Mouse (Mus musculus): ENCODE measurements around the gene Umodl1. TPM values are rescaled to one million over a fixed set of nuclear protein-coding genes. Genes with fewer than 3 reads are reported as not detected.

Gene Umodl1
- polyA plus RNA-seq (2015; fragmentation: Nextera tagmentation; extraction: Ambion mirVana): 0.44 and 0.74 TPM in 2 replicates

DNA sequence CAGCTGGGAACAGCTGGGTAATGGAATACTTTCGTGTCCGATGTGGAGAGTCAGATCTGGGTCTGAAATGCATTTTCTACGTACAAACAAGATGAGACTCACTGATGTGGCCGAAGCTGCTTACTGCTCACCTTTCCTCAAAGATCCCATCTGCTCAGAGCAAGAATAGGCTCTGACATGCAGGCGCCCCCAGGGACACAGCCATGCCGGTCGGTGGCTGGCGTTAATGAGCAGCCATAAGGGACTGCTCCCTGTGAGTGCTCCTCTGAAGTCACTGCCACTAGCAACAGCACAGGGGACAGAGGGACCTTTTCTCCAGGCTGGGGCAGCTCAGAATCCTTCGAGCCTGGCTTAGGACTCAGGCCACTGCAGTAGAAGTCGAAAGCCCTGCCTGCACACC, at the start of gene Umodl1:
TSS of gene Umodl1 (plus strand) at position 301 of the 400 bp plus-strand sequence.
- Histone ChIP-seq H3K4me1 (replicated peaks; ENCODE audit: control insufficient read depth, insufficient read depth, low read length) (no peaks in the 10 kb centered on the region), H3K9me3 (ENCODE audit: control insufficient read depth, low read length) (no peaks in the 10 kb centered on the region), H3K4me3 (ENCODE audit: low read length) (no peak within 1 kb of the TSS), H3K4me2 (ENCODE audit: low read depth, low read length) (no peak within 1 kb of the TSS), H3K36me3 (ENCODE audit: control insufficient read depth, insufficient read depth, low read length) (no peaks in the 10 kb centered on the region), H3K27me3 (ENCODE audit: control insufficient read depth, insufficient read depth, low read depth, low read length) (no peaks in the 10 kb centered on the region), H3K27ac (ENCODE audit: low read length) (no peak within 1 kb of the TSS), H3K9ac (ENCODE audit: low read length) (no peak within 1 kb of the TSS)
- ATAC-seq (ENCODE audit: low read depth): no peak
- WGBS: 45% methylated on average over 10 of the region's 10 CpGs

DNA sequence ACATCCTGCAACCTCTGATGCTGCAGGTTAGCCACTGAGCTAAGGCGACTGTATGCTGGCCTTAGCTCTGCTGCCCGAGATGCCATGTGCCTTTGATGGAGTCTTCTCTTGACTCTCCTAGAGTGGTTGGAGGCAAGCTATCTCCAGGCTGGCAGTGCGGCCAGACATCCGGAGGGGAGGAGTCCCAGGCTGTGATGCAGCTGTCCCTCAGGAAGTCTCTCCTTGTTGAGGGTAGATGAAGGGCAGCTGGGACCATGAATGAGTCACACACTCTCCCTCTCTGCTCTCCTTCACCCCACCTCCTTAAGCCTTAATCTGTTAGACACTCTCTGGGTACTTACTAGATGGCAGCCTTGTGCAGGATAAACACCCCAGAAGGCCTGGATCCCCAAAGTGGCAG, 46.9 kb upstream of the Umodl1 start:
- Histone ChIP-seq H3K27me3 (ENCODE audit: control insufficient read depth, insufficient read depth, low read depth, low read length) (peaks cover 2% of the 10 kb centered on the region; the same call in 1 of the 2 replicates), H3K4me1 (replicated peaks; ENCODE audit: control insufficient read depth, insufficient read depth, low read length) (no peaks in the 10 kb centered on the region), H3K27ac (ENCODE audit: low read length) (no peak overlapping the region), H3K9ac (ENCODE audit: low read length) (no peak overlapping the region), H3K36me3 (ENCODE audit: control insufficient read depth, insufficient read depth, low read length) (no peaks in the 10 kb centered on the region), H3K4me2 (ENCODE audit: low read depth, low read length) (no peak overlapping the region), H3K9me3 (ENCODE audit: control insufficient read depth, low read length) (no peaks in the 10 kb centered on the region), H3K4me3 (ENCODE audit: low read length) (no peak overlapping the region)
- WGBS: 50% methylated on average over 4 of the region's 4 CpGs
- peak; percentile 34; the same call in 1 of the 2 replicates for ATAC-seq (ENCODE audit: low read depth)

DNA sequence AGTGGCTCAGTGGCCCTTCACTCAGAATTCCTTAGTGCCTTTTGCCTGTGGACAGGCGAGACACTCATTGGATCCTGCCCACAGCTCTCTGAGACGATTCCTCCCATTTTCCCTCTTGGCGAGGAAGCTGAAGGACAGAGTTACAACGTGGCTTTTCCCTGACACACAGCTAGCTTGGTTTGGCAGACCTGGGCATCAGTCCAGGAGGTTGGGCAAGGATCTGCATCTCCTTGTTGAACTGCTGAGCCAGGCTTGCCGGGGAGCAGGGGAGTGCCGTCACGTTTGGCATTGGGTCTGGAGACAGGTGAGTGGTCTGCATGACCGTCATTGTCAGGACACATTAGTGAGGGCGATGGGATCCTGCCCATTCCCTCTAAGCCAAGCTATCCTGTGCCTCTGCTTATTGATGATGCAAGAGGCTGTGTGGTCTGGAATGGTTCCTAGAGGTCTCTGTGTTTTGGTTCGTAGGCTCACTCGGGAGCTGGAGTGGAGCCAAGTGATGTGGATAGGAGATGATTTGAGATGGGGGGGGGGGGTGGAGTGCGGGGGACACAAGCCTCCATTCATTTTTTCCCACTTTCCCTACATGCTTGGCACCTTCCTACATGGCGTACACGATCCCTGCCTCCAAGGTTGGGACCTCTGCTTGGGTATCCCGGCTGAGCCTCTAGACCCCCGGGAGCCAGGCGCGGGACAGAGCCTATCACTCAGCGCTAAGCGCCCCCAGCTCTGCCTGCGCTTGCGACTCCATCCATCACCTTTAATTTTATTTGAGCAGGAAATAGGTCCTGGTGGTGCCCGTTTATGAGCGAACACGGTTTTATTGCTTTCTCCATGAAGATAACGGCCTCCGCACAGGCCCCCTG, 43.3 kb upstream of the Umodl1 start:
- H3K27me3 ChIP-seq (ENCODE audit: control insufficient read depth, insufficient read depth, low read depth, low read length): no peaks in the 10 kb centered on the region
- H3K27ac ChIP-seq (ENCODE audit: low read length): no peak overlapping the region
- H3K4me3 ChIP-seq (ENCODE audit: low read length): no peak overlapping the region
- H3K36me3 ChIP-seq (ENCODE audit: control insufficient read depth, insufficient read depth, low read length): no peaks in the 10 kb centered on the region
- no peak for ATAC-seq (ENCODE audit: low read depth)
- H3K4me2 ChIP-seq (ENCODE audit: low read depth, low read length): no peak overlapping the region
- H3K9me3 ChIP-seq (ENCODE audit: control insufficient read depth, low read length): no peaks in the 10 kb centered on the region
- no peak overlapping the region for H3K9ac ChIP-seq (ENCODE audit: low read length)
- no peaks in the 10 kb centered on the region for H3K4me1 ChIP-seq (replicated peaks; ENCODE audit: control insufficient read depth, insufficient read depth, low read length)
- WGBS: 62% methylated on average over 27 of the region's 27 CpGs

DNA sequence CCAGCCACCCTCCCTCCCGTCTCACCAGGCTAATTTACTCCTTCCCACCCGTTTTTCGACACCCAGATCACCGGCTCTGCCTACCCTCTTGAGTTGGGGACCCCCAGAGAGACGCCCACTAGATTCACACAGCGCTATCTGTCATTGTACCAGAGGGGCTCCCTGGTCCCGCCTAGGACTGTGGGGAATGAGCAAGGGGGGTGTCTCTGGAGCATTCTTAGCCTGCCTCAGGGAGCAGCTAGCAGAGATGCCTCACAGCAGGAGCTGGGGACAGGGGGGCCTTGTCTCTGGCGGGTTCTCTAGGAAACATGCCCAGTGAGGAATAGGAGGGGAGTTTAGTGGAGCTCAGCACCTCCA, 42.7 kb upstream of the Umodl1 start:
- H3K4me2 ChIP-seq (ENCODE audit: low read depth, low read length): no peak overlapping the region
- H3K9me3 ChIP-seq (ENCODE audit: control insufficient read depth, low read length): no peaks in the 10 kb centered on the region
- ATAC-seq (ENCODE audit: low read depth): no peak
- no peaks in the 10 kb centered on the region for H3K27me3 ChIP-seq (ENCODE audit: control insufficient read depth, insufficient read depth, low read depth, low read length)
- no peak overlapping the region for H3K27ac ChIP-seq (ENCODE audit: low read length)
- H3K4me1 ChIP-seq (replicated peaks; ENCODE audit: control insufficient read depth, insufficient read depth, low read length): no peaks in the 10 kb centered on the region
- 39% methylated on average over 8 of the region's 8 CpGs for WGBS
- no peaks in the 10 kb centered on the region for H3K36me3 ChIP-seq (ENCODE audit: control insufficient read depth, insufficient read depth, low read length)
- no peak overlapping the region for H3K4me3 ChIP-seq (ENCODE audit: low read length)
- no peak overlapping the region for H3K9ac ChIP-seq (ENCODE audit: low read length)

DNA sequence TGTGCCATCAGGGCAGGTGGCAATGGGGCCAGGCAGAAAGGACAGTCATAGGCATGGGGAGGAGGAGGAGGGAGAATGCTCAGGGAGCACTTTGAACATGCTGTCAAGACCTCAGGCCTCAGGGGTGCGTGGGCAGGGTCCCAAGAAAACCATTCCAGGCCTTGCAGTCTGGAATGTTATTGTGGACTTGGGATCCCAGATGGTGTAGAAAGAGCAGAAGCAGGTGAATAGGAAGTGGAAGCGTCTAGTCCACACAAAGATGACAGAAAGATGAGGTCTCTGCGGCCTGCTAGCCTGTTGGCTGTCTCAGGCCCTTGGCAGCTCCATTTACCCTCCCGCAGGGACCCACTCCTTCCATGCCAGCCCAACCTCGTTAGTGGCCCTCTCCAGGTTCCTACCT, 41.9 kb upstream of the Umodl1 start:
- ATAC-seq (ENCODE audit: low read depth): no peak
- WGBS: 65% methylated on average over 5 of the region's 5 CpGs

DNA sequence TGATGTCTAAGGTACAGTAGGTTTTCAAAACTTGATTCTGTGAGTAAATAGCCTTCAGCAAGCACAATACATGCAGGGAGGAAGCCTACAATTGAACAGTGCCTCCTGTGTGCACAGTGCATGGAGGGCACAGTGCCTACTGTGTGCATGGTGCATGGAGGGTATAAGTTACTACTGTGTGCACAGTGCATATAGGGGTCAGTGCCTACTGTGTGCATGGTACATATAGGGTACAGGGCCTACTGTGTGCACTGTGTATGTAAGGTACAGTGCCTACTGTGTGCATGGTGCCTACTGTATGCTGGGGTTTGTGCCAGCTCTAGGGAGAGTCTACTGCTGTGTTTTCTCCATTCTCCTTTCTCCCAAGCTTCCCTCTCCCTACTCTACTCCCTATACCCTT, 40.2 kb upstream of the Umodl1 start:
- no peak overlapping the region for H3K27ac ChIP-seq (ENCODE audit: low read length)
- no peak overlapping the region for H3K4me3 ChIP-seq (ENCODE audit: low read length)
- no peaks in the 10 kb centered on the region for H3K4me1 ChIP-seq (replicated peaks; ENCODE audit: control insufficient read depth, insufficient read depth, low read length)
- no peaks in the 10 kb centered on the region for H3K9me3 ChIP-seq (ENCODE audit: control insufficient read depth, low read length)
- ATAC-seq (ENCODE audit: low read depth): no peak
- no peak overlapping the region for H3K4me2 ChIP-seq (ENCODE audit: low read depth, low read length)
- no peak overlapping the region for H3K9ac ChIP-seq (ENCODE audit: low read length)
- H3K36me3 ChIP-seq (ENCODE audit: control insufficient read depth, insufficient read depth, low read length): no peaks in the 10 kb centered on the region
- no peaks in the 10 kb centered on the region for H3K27me3 ChIP-seq (ENCODE audit: control insufficient read depth, insufficient read depth, low read depth, low read length)

More for the DNA sequence above, 41.9 kb upstream of the Umodl1 start:
- Histone ChIP-seq H3K27me3 (ENCODE audit: control insufficient read depth, insufficient read depth, low read depth, low read length) (no peaks in the 10 kb centered on the region), H3K4me1 (replicated peaks; ENCODE audit: control insufficient read depth, insufficient read depth, low read length) (no peaks in the 10 kb centered on the region), H3K4me2 (ENCODE audit: low read depth, low read length) (no peak overlapping the region), H3K36me3 (ENCODE audit: control insufficient read depth, insufficient read depth, low read length) (no peaks in the 10 kb centered on the region), H3K4me3 (ENCODE audit: low read length) (no peak overlapping the region), H3K9me3 (ENCODE audit: control insufficient read depth, low read length) (no peaks in the 10 kb centered on the region), H3K27ac (ENCODE audit: low read length) (no peak overlapping the region), H3K9ac (ENCODE audit: low read length) (no peak overlapping the region)

DNA sequence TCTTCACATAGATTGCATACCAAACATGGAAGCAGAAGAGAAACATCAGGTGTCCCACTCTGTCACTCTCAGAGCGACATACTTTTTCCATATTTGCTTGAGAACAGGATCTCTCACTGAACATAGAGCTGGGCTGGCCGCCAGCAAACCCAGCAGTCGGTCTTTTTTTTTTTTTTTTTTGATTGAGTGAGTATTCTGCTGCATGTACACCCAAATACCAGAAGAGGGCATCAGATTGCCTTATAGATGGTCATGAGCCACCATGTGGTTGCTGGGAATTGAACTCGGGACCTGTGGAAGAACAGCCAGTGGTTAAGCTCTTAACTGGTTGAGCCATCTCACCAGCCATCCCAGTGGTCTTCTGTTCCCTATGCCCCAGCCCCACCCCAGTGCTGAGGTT, 30.9 kb upstream of the Umodl1 start:
- no peak overlapping the region for H3K9ac ChIP-seq (ENCODE audit: low read length)
- H3K4me3 ChIP-seq (ENCODE audit: low read length): no peak overlapping the region
- ATAC-seq (ENCODE audit: low read depth): no peak
- WGBS: 36% methylated on average over 4 of the region's 4 CpGs
- no peaks in the 10 kb centered on the region for H3K4me1 ChIP-seq (replicated peaks; ENCODE audit: control insufficient read depth, insufficient read depth, low read length)
- H3K9me3 ChIP-seq (ENCODE audit: control insufficient read depth, low read length): no peaks in the 10 kb centered on the region
- no peaks in the 10 kb centered on the region for H3K27me3 ChIP-seq (ENCODE audit: control insufficient read depth, insufficient read depth, low read depth, low read length)
- H3K27ac ChIP-seq (ENCODE audit: low read length): no peak overlapping the region
- no peaks in the 10 kb centered on the region for H3K36me3 ChIP-seq (ENCODE audit: control insufficient read depth, insufficient read depth, low read length)
- H3K4me2 ChIP-seq (ENCODE audit: low read depth, low read length): no peak overlapping the region

DNA sequence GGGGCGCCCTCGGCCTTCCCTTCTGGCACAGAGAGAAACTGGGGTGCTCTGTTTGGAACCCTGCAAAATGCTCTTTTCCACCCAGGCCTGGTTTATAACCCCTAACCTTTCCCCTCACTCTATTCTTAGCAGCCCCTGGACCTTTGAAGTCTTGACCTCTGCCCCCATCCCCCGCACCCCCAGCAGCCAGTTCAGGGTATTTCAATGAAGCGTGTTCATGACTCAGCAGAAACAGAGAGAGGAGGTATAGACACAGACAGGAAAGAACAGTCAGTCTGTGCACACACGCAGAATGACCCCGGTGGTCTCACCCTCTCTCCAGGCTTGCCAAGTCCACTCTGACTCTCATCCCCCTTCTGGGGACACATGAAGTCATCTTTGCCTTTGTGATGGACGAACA, 23.6 kb upstream of the Umodl1 start:
- WGBS: 69% methylated on average over 7 of the region's 7 CpGs
- H3K4me3 ChIP-seq (ENCODE audit: low read length): no peak overlapping the region
- ATAC-seq (ENCODE audit: low read depth): no peak
- H3K4me1 ChIP-seq (replicated peaks; ENCODE audit: control insufficient read depth, insufficient read depth, low read length): no peaks in the 10 kb centered on the region
- H3K4me2 ChIP-seq (ENCODE audit: low read depth, low read length): no peak overlapping the region
- H3K36me3 ChIP-seq (ENCODE audit: control insufficient read depth, insufficient read depth, low read length): no peaks in the 10 kb centered on the region
- no peak overlapping the region for H3K27ac ChIP-seq (ENCODE audit: low read length)
- no peaks in the 10 kb centered on the region for H3K27me3 ChIP-seq (ENCODE audit: control insufficient read depth, insufficient read depth, low read depth, low read length)
- no peaks in the 10 kb centered on the region for H3K9me3 ChIP-seq (ENCODE audit: control insufficient read depth, low read length)
- H3K9ac ChIP-seq (ENCODE audit: low read length): no peak overlapping the region

DNA sequence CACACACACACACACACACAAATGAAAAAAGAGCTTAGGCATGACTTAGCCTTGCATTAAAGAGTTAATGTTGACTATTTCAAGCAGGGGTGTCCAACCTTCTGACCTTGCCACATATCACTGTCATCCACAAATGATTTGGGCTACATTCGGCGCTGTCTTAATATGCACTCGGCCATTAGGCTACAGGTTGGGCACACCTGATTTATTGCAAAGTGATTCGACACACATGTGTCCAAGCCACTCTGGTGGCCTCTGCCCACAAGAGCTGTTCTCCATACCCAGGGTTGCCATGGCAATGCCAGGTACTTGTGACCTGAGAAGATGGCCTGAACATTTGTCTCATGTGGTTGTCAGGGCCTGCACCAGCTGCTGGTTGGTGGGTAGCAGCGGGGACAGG, 21.6 kb upstream of the Umodl1 start:
- no peaks in the 10 kb centered on the region for H3K27me3 ChIP-seq (ENCODE audit: control insufficient read depth, insufficient read depth, low read depth, low read length)
- no peak overlapping the region for H3K4me3 ChIP-seq (ENCODE audit: low read length)
- WGBS: 80% methylated on average over 5 of the region's 5 CpGs
- H3K4me2 ChIP-seq (ENCODE audit: low read depth, low read length): no peak overlapping the region
- no peaks in the 10 kb centered on the region for H3K36me3 ChIP-seq (ENCODE audit: control insufficient read depth, insufficient read depth, low read length)
- no peaks in the 10 kb centered on the region for H3K4me1 ChIP-seq (replicated peaks; ENCODE audit: control insufficient read depth, insufficient read depth, low read length)
- no peak overlapping the region for H3K9ac ChIP-seq (ENCODE audit: low read length)
- H3K9me3 ChIP-seq (ENCODE audit: control insufficient read depth, low read length): no peaks in the 10 kb centered on the region
- no peak overlapping the region for H3K27ac ChIP-seq (ENCODE audit: low read length)
- no peak for ATAC-seq (ENCODE audit: low read depth)

Measured in lung, embryonic 16.5 days (tissue).